Mouse (Mus musculus) yolk sac, embryonic 10.5 days (tissue): Measurements from ENCODE around the gene Sdr39u1.

Experiments used
- DNase-seq: peaks from one replicate; pipeline ENCODE4 v3.0.0-alpha.2; 2017; ENCODE audit warnings: low spot score

The Sdr39u1 gene

GRCm38 (mm10) chr14:55884166-55884565, 15.9 kb downstream of the Sdr39u1 start, which contains the start of gene Cbln3:
Gene Cbln3 (minus strand): TSS chr14:55884392.
- no peak for DNase-seq

DNA sequence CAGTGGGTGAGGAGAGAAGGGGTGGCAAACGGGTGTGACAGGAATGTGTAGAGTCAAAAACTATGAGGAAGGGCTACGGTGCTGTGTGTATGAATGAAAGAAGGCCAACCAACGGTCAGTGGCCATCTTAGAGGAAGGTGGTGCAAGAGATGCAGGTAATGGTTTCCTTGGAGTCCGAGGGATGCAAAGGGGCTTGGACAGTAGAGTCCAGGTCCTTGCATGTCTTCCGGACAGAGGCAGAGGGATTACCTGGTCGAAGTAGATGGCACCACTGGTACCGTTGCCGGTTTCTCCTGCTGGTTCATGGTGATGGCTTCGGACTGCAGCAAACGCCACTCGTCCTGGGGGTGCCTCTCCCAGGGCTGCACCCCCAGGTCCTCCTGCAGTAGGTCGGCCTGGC, 16.4 kb downstream of the Sdr39u1 start:
- DNase-seq = no peak

DNA sequence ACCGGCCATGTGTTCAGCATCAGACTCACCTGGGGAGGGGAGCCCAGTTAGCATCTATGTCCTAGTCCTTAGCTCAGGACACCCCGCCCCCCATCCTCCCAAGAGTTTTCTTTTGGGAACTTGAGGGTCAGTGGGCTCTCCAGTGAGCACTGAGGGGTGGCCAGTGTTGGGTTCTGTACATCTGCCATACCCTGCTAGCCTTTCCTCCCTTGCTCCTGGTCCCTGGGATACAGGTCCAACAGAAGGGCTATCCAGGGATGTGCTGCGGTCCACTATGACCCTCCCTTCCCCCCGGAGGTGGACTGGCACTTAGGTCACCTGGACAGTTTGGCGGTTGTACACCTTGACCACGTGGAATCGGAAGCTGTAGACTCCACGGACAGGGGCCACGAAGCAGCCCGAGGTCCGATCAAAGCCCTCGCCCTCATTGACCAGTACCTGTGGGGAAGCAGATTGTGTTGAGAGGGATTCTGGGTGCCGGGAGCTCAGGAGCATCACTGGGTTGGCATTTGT, 16.9 kb downstream of the Sdr39u1 start:
- no peak for DNase-seq

GRCm38 (mm10) chr14:55882171-55882641, 17.9 kb downstream of the Sdr39u1 start:
- peak; percentile 87 for DNase-seq

- no peak for DNase-seq
These were observed 19.1 kb downstream of the Sdr39u1 start for GRCm38 (mm10) chr14:55880982-55881381.

- DNase-seq = no peak
These were observed 20.5 kb downstream of the Sdr39u1 start for GRCm38 (mm10) chr14:55879623-55880022.

DNA sequence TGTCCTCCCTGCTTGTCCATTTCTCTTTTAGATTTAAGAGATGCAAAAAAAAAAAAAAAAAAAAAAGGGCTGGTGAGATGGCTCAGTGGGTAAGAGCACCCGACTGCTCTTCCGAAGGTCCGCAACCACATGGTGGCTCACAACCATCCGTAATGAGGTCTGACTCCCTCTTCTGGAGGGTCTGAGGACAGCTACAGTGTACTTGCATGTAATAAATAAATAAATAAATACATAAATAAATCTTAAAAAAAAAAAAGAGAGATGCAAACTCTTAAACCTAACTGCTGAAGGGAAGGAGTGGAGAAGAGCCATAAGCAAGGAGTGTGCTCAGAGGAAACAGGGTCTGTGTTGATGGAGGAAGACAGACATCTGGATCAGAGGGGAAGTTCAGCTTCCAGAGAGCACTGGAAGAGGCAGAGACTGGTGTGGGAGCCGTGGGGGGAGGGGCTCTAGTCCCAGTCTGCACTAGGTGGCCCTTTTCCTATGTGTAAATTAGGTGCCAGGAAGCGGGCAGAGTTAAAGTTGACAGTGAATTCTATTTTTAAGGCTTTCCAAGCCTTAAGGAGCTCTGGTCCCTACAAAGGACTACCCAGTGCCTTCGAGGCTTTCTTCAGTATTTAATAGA, 21.7 kb downstream of the Sdr39u1 start:
- no peak for DNase-seq

- DNase-seq = no peak
These were observed 22.4 kb downstream of the Sdr39u1 start for GRCm38 (mm10) chr14:55877469-55878315.

GRCm38 (mm10) chr14:55873714-55874683, 26.1 kb downstream of the Sdr39u1 start:
- peak; percentile 84 for DNase-seq

- no peak for DNase-seq
These were observed 26.8 kb downstream of the Sdr39u1 start for GRCm38 (mm10) chr14:55873242-55873713.

- DNase-seq = no peak
These were observed 27.5 kb downstream of the Sdr39u1 start for GRCm38 (mm10) chr14:55872551-55872950.

- no peak for DNase-seq
These were observed 28.1 kb downstream of the Sdr39u1 start for GRCm38 (mm10) chr14:55872039-55872438.

- no peak for DNase-seq
These were observed 30.6 kb downstream of the Sdr39u1 start for GRCm38 (mm10) chr14:55869538-55869937.

DNA sequence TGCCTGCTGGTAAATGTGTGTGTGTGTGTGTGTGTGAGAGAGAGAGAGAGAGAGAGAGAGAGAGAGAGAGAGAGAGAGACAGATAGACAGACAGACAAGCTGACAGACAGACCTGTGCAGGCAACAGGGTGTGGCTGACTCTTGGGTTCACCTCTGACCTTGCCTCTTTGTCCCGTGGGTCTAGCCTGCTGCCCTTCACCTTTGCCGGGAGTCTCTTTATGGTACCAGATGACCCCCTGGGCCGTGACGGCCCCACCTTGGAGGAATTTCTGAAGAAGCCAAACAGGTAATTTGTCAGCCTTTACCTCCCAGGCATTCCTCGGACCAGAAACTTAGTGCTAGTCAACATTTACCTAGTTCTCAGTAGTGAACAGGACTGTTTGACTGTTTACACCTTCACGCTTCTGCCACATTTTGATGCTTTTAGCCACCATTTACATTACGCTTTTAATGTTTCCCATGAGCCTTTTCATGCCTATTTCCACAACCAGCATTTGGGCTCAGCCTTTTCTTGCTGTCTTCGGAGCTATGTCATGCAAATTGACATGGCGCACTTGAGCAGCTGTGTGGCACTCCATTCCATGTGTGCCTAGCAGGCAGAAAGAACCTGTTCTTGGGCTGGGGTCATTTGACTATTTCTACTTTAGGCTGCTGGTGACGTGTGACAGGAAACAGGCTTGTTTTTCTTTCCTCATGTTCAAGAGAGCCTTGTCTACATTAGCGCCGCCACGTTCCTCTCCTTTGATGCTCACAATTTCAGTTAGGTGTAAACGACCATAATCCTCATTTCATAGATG, 31.7 kb downstream of the Sdr39u1 start:
- DNase-seq = no peak

DNA sequence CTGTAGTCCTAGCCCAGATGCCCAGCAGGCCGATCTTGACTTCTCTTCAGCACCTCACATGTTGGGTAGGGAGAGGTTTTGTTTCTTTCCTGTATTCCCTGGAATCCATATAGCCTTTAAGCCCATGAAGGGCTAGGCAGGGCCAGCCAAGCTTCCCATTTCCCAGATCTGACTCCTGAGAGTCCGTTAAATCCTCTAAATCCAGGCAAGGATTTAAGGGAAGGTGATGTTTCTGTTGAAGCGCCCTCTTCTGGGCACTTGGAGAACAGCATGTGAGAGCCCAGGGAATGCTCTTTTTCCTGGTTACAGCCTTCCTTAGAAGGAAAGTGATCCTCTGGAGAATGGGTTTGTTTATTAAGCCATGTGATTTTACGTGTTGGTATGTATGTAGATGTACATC, 33.1 kb downstream of the Sdr39u1 start:
- no peak for DNase-seq

DNA sequence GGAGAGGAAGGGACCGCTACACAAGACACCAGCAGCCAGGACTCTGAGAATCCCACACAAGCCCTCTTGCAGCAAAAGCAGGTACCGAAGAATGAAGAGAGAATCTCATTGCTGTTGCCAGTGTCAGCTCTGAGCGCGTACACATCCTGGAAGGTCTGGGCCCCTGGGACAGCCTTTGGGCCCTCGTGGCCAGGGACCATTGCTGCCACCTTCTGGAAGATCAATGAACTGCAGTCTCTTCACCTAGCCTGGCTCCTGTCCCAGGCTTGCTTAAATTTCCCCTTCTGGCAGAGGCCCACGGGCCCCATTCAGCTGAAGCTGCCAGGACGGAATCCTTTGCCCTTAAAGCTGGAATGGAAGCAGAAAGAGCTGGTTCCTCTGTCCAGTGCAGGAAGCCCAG, 36.3 kb downstream of the Sdr39u1 start:
- DNase-seq = peak; percentile 66

DNA sequence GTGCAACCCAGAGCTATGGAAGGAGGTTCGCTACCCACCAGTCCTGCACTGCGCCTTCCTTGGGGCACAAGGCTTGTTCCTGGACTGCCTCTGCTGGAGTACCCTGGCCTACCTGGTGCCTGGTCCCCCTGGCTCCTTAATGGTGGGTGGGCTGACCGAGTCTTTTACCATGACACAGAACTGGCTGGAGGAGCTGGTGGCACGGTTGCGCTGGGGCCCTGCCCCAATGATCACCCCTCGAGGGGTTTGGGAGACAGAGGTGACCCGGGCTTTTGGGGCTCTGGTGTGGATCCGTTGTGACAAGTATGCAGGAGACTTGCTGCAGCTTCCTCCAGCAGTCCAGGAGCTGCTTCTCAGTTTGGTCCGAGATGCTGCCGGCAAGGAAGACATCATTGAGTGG, 37.1 kb downstream of the Sdr39u1 start:
- DNase-seq = no peak

DNA sequence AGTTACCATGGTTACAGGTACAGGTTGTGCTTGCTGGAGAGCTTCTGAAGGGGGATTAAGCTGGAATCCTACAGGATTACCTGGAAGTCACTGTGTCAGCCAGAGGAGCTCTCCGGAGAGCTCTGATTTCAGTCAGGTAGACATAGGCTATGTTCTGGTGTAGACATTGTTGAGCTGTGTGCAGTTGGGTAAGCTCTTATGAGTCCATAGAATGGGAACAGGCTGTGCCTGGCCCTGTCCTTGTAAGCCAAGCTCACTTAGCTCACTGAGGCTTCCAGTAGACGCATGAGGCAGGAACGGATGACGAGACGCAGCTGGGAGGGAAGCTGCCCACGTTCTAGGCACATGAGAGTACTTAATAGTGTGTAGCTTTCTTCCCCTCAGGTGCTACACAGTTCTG, 37.9 kb downstream of the Sdr39u1 start:
- DNase-seq = no peak

DNA sequence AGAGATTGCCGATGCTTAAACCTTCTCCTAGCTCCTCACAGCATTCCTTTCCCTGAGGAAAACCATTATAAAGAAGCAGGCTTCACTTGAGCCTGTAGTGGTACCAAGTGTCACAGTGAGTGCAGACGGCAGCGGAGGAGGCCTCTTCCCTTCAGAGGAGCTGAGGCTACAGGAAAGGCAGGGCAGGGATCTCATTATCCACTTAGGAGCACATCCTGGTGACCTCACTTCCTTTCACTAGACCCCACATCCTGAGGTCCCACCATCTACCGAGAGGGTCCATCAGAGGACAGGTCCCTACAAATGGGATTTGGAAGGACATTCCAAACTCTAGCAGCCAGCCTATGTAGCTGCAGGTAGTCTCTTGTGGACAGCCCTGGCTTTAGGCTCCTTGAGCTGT, 42.5 kb downstream of the Sdr39u1 start:
- no peak for DNase-seq

GRCm38 (mm10) chr14:55855101-55855561, 45.0 kb downstream of the Sdr39u1 start:
- DNase-seq = peak; percentile 88
